Mouse (Mus musculus) CH12.LX (cell line): Measurements from ENCODE around the gene Ptpn4. TPM values are rescaled to one million over a fixed set of nuclear protein-coding genes. Genes with fewer than 3 reads are reported as not detected.
A peak's percentile ranks its signal among the peaks of the same experiment; 100 is the strongest.

Experiments
- DNase-seq: peaks from one replicate; pipeline ENCODE4 v3.0.0-alpha.2; 2013; ENCODE audit errors: extremely low read depth
- H3K27ac ChIP-seq: 2 replicates; pipeline ENCODE4 v1.5.1; 2012; ENCODE audit warnings: low read depth, mild to moderate bottlenecking, control low read depth, moderate library complexity; ENCODE audit not compliant: insufficient read depth
- H3K27me3 ChIP-seq: replicated peaks from 2 replicates; pipeline ENCODE3; 2012; ENCODE audit warnings: inconsistent platforms
- H3K36me3 ChIP-seq, 2 experiments: replicated peaks in 1 of 2; 2 replicates each; pipeline versions ENCODE3 to v1.6.1; 2012; ENCODE audit warnings: inconsistent platforms in 1 of 2, low read length in 1 of 2, mild to moderate bottlenecking in 1 of 2, mixed read lengths in 1 of 2, moderate library complexity in 1 of 2; ENCODE audit not compliant: control insufficient read depth in 1 of 2, insufficient read depth in 1 of 2
- H3K4me1 ChIP-seq, 2 experiments: 2 replicates each; pipeline ENCODE4 v1.6.1; 2012; ENCODE audit warnings: inconsistent platforms in 1 of 2, moderate library complexity in 1 of 2; ENCODE audit not compliant: insufficient read depth in 2 of 2, control insufficient read depth in 1 of 2
- H3K4me2 ChIP-seq: 2 replicates; pipeline ENCODE4 v1.6.1; 2012; ENCODE audit warnings: low read depth, mild to moderate bottlenecking, control low read depth; ENCODE audit not compliant: poor library complexity, insufficient read depth, severe bottlenecking
- H3K4me3 ChIP-seq, 3 experiments: fragments of 150-350 bp in 1 of 3; sonication (generic) in 1 of 3; replicated peaks in 1 of 3; 2 replicates each; pipeline versions ENCODE3 to v1.5.1; 2011 to 2012; ENCODE audit warnings: low read depth in 2 of 3, low read length in 2 of 3, mild to moderate bottlenecking in 2 of 3, moderate library complexity in 2 of 3, control low read depth in 1 of 3, improper control_type of control experiment in 1 of 3, inconsistent platforms in 1 of 3, mixed read lengths in 1 of 3; ENCODE audit not compliant: poor library complexity in 1 of 3
- H3K79me2 ChIP-seq: replicated peaks from 2 replicates; pipeline ENCODE4 v1.6.1; 2012; ENCODE audit warnings: mild to moderate bottlenecking, moderate library complexity; ENCODE audit not compliant: control insufficient read depth, poor library complexity, insufficient read depth, severe bottlenecking; ENCODE audit errors: extremely low read depth
- H3K9ac ChIP-seq: 2 replicates; pipeline ENCODE4 v1.6.1; 2012; ENCODE audit warnings: low read depth, mild to moderate bottlenecking, control low read depth, moderate library complexity; ENCODE audit not compliant: insufficient read depth
- H3K9me3 ChIP-seq: replicated peaks from 2 replicates; pipeline ENCODE3; 2012; ENCODE audit warnings: low read length, inconsistent platforms, mixed read lengths
- BHLHE40 ChIP-seq: IDR thresholded peaks from 2 replicates; pipeline ENCODE4 v1.6.1; 2011; ENCODE audit warnings: mild to moderate bottlenecking, low read depth, low read length, improper control_type of control experiment
- CHD2 ChIP-seq: IDR thresholded peaks from 2 replicates; pipeline ENCODE4 v1.6.1; 2011; ENCODE audit warnings: low read length, improper control_type of control experiment
- EP300 ChIP-seq: IDR thresholded peaks from 2 replicates; pipeline ENCODE4 v1.6.1; 2011; ENCODE audit warnings: low read length, improper control_type of control experiment
- ETS1 ChIP-seq: conservative IDR thresholded peaks from 2 replicates; pipeline ENCODE4 v1.6.1; 2012; ENCODE audit warnings: low read depth, mild to moderate bottlenecking, inconsistent platforms, low read length, improper control_type of control experiment, moderate library complexity
- IRF4 ChIP-seq: IDR thresholded peaks from 2 replicates; pipeline ENCODE4 v1.6.1; 2014; ENCODE audit warnings: low read depth, mild to moderate bottlenecking, inconsistent platforms, low read length, improper control_type of control experiment
- KAT2A ChIP-seq: IDR thresholded peaks from 2 replicates; pipeline ENCODE4 v1.6.1; 2012; ENCODE audit warnings: low read length, improper control_type of control experiment, inconsistent platforms; ENCODE audit not compliant: insufficient replicate concordance
- MAX ChIP-seq: IDR thresholded peaks from 2 replicates; pipeline ENCODE4 v1.6.1; 2011; ENCODE audit warnings: low read length, improper control_type of control experiment
- MAZ ChIP-seq: IDR thresholded peaks from 2 replicates; pipeline ENCODE4 v1.6.1; 2012; ENCODE audit warnings: low read depth, mild to moderate bottlenecking, inconsistent platforms, low read length, improper control_type of control experiment, moderate library complexity
- MYC ChIP-seq: IDR thresholded peaks from 2 replicates; pipeline ENCODE4 v1.6.1; 2011; ENCODE audit warnings: low read depth, mild to moderate bottlenecking, improper control_type of control experiment, low read length
- NELFE ChIP-seq: IDR thresholded peaks from 2 replicates; pipeline ENCODE4 v1.6.1; 2011; ENCODE audit warnings: low read depth, low read length, improper control_type of control experiment
- NRF1 ChIP-seq: IDR thresholded peaks from 2 replicates; pipeline ENCODE4 v1.6.1; 2014; ENCODE audit warnings: low read depth, mild to moderate bottlenecking, inconsistent platforms, low read length, improper control_type of control experiment, moderate library complexity
- PAX5 ChIP-seq: IDR thresholded peaks from 2 replicates; pipeline ENCODE4 v1.6.1; 2012; ENCODE audit warnings: low read length, inconsistent platforms, mixed read lengths
- POLR2A ChIP-seq: IDR thresholded peaks from 2 replicates; pipeline ENCODE4 v1.6.1; 2011; ENCODE audit warnings: low read depth, mild to moderate bottlenecking, improper control_type of control experiment, low read length
- POLR2AphosphoS2 ChIP-seq: IDR thresholded peaks from 2 replicates; pipeline ENCODE4 v1.6.1; 2011; ENCODE audit warnings: low read depth, low read length, improper control_type of control experiment
- SIN3A ChIP-seq: IDR thresholded peaks from 2 replicates; pipeline ENCODE4 v1.6.1; 2012; ENCODE audit warnings: low read length, improper control_type of control experiment, inconsistent platforms
- SMC3 ChIP-seq: IDR thresholded peaks from 2 replicates; pipeline ENCODE4 v1.6.1; 2011; ENCODE audit warnings: low read depth, low read length, improper control_type of control experiment
- USF1 ChIP-seq: IDR thresholded peaks from 2 replicates; pipeline ENCODE4 v1.6.1; 2014; ENCODE audit warnings: low read depth, mild to moderate bottlenecking, inconsistent platforms, low read length, improper control_type of control experiment
- ZKSCAN1 ChIP-seq: IDR thresholded peaks from 2 replicates; pipeline ENCODE4 v1.6.1; 2012; ENCODE audit warnings: low read depth, inconsistent platforms, low read length, improper control_type of control experiment, borderline replicate concordance
- ZMIZ1 ChIP-seq: IDR thresholded peaks from 2 replicates; pipeline ENCODE4 v1.6.1; 2012; ENCODE audit warnings: low read depth, mild to moderate bottlenecking, inconsistent platforms, low read length, improper control_type of control experiment
- dilution Hi-C: fragments of 300-500 bp; cut with MboI; formaldehyde crosslinking; loops from 2 replicates; pipeline ENCODE4 v1.14.3; 2020; ENCODE audit warnings: low sequenced_read_pairs; ENCODE audit not compliant: extremely low pct_unique_long_range_greater_than_20kb, extremely low pct_ligation_motif_present
- in situ Hi-C: fragments of 300-500 bp; cut with MboI; formaldehyde crosslinking; loops from 3 replicates; pipeline ENCODE4 v1.14.3; 2019; ENCODE audit warnings: low sequenced_read_pairs, low pct_ligation_motif_present, low pct_unique_long_range_greater_than_20kb, mixed read lengths
- polyA plus RNA-seq: library from polyadenylated mRNA; unstranded; fragments of >175 nt; gene quantifications from 2 replicates; pipeline ENCODE4 v1.2.1, GENCODE M21; 2012; ENCODE audit warnings: low read depth; ENCODE audit not compliant: insufficient read length
- total RNA-seq, 2 experiments: library from RNA; depleted of rRNA; stranded (reverse); fragments of 300-350 nt in 1 of 2; fragments of >200 nt in 1 of 2; gene quantifications; 2 replicates each; pipeline ENCODE4 v1.2.3; 2012 to 2014

Gene Ptpn4
- total and polyA plus RNA-seq, 3 experiments: 8.5 to 14.1 (median 8.5) TPM

DNA sequence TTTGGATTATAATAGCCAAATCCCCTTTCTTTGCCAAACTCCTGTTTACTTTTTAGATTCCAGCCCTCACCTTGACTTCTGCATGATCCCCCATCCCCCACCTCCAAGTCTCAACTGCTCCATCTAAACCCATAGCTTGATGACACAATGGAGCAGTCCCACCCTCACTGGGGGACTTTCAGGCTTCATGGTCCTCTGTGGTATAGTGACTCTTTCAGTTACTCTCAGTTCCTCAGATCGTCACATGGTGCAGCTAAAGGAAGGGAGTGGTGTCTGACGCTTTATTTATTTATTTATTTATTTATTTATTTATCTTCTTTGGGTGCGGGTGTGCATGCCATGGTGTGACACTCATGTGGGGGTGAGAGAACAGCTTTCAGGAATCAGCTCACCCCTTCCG lies 14.9 kb upstream of the Ptpn4 start:
- TF ChIP-seq IRF4: peak; percentile 73; the same call in 1 of the 2 replicates
- TF ChIP-seq POLR2AphosphoS2: no peak
- TF ChIP-seq CHD2: 0 out of 2 replicates have a peak, but pooled peaks have one; percentile 18
- TF ChIP-seq EP300: 0 out of 2 replicates have a peak, but pooled peaks have one; percentile 23
- no peak for TF ChIP-seq SMC3
- TF ChIP-seq USF1: peak; percentile 10; the same call in 1 of the 2 replicates
- no peak for TF ChIP-seq NRF1
- TF ChIP-seq ZKSCAN1: no peak
- TF ChIP-seq, all 38 proteins: peak for 4
- no peaks in the 10 kb centered on the region for H3K9me3 ChIP-seq
- in situ Hi-C loops: no loop called here
- no peak overlapping the region for H3K27ac ChIP-seq
- H3K79me2 ChIP-seq: no peaks in the 10 kb centered on the region
- H3K36me3 ChIP-seq: no peaks in the 10 kb centered on the region
- peaks cover 0 to 8% of the 10 kb centered on the region in 2 experiments; a peak in 2 of 4 replicates for H3K4me1 ChIP-seq
- DNase-seq: peak; percentile 25
- no peaks in the 10 kb centered on the region for H3K27me3 ChIP-seq
- no peak overlapping the region for H3K9ac ChIP-seq
- dilution Hi-C loops: no loop called here
- no peak overlapping the region for H3K4me2 ChIP-seq
- H3K4me3 ChIP-seq: no peak overlapping the region

- in situ Hi-C loops: no loop called here
- peaks cover 0 to 8% of the 10 kb centered on the region in 2 experiments; a peak in 2 of 4 replicates for H3K4me1 ChIP-seq
- TF ChIP-seq ETS1: no peak
- TF ChIP-seq NELFE: no peak
- TF ChIP-seq BHLHE40: no peak
- TF ChIP-seq PAX5: no peak
- TF ChIP-seq NRF1: no peak
- TF ChIP-seq POLR2AphosphoS2: no peak
- no peak for TF ChIP-seq MYC
- TF ChIP-seq KAT2A: no peak
- TF ChIP-seq ZMIZ1: no peak
- no peak for TF ChIP-seq MAX
- TF ChIP-seq ZKSCAN1: no peak
- no peak for TF ChIP-seq MAZ
- TF ChIP-seq SIN3A: no peak
- no peak for TF ChIP-seq POLR2A
- H3K4me3 ChIP-seq: no peak overlapping the region
- H3K9ac ChIP-seq: no peak overlapping the region
- no peaks in the 10 kb centered on the region for H3K9me3 ChIP-seq
- H3K79me2 ChIP-seq: no peaks in the 10 kb centered on the region
- dilution Hi-C loops: no loop called here
- no peaks in the 10 kb centered on the region for H3K36me3 ChIP-seq
- H3K27me3 ChIP-seq: no peaks in the 10 kb centered on the region
- H3K27ac ChIP-seq: no peak overlapping the region
- no peak overlapping the region for H3K4me2 ChIP-seq
- no peak for DNase-seq
Observed at GRCm38 (mm10) chr1:119849146-119849935, 11.9 kb upstream of the Ptpn4 start.
